Mouse (Mus musculus): Measurements from ENCODE around the gene Gpr3. TPM values are rescaled to one million over a fixed set of nuclear protein-coding genes. Genes with fewer than 3 reads are reported as not detected.

The Gpr3 gene
- polyA plus RNA-seq (2014; fragmentation: Nextera tagmentation; extraction: Ambion mirVana), result 0.19 and 0.50 TPM in 2 replicates

- DNase-seq (ENCODE audit: low spot score) (no peak), ATAC-seq (ENCODE audit: low FRiP score) (peak; percentile 74)
- Histone ChIP-seq H3K9ac (ENCODE audit: low read depth, low read length) (peak within 1 kb of the TSS; percentile 46), H3K27me3 (ENCODE audit: control insufficient read depth, insufficient read depth, low read length) (peaks cover 29% of the 10 kb centered on the region), H3K4me2 (replicated peaks; ENCODE audit: low read depth, low read length) (peak within 1 kb of the TSS; percentile 97), H3K9me3 (ENCODE audit: control insufficient read depth, low read length) (no peaks in the 10 kb centered on the region), H3K4me1 (replicated peaks; ENCODE audit: control insufficient read depth, insufficient read depth, low read length) (peaks cover 7% of the 10 kb centered on the region; the same call in 1 of the 2 replicates), H3K36me3 (ENCODE audit: control insufficient read depth, insufficient read depth, low read length) (no peaks in the 10 kb centered on the region), H3K4me3 (ENCODE audit: low read depth, low read length) (peak within 1 kb of the TSS; percentile 61), H3K27ac (ENCODE audit: low read depth, low read length) (no peak within 1 kb of the TSS)
- WGBS, result 2% methylated on average over 50 of the region's 52 CpGs
Measured at GRCm38 (mm10) chr4:133211751-133212561, at the start of gene Gpr3, which contains the start of gene Cd164l2. Gene Gpr3 (minus strand): TSS chr4:133212536. Gene Cd164l2 (plus strand): TSS chr4:133212131.

GRCm38 (mm10) chr4:133261641-133262374 is 49.5 kb upstream of the Gpr3 start:
- DNase-seq (ENCODE audit: low spot score), result no peak
- 45% methylated on average over 10 of the region's 10 CpGs for WGBS

GRCm38 (mm10) chr4:133257798-133258408 is 45.6 kb upstream of the Gpr3 start:
- Histone ChIP-seq H3K9me3 (ENCODE audit: control insufficient read depth, low read length) (no peaks in the 10 kb centered on the region), H3K4me2 (replicated peaks; ENCODE audit: low read depth, low read length) (no peak overlapping the region), H3K27me3 (ENCODE audit: control insufficient read depth, insufficient read depth, low read length) (peaks cover 15% of the 10 kb centered on the region), H3K9ac (ENCODE audit: low read depth, low read length) (no peak overlapping the region), H3K27ac (ENCODE audit: low read depth, low read length) (no peak overlapping the region), H3K36me3 (ENCODE audit: control insufficient read depth, insufficient read depth, low read length) (no peaks in the 10 kb centered on the region), H3K4me1 (replicated peaks; ENCODE audit: control insufficient read depth, insufficient read depth, low read length) (no peaks in the 10 kb centered on the region), H3K4me3 (ENCODE audit: low read depth, low read length) (no peak overlapping the region)
- WGBS, result 78% methylated on average over 12 of the region's 12 CpGs
- no peak for ATAC-seq (ENCODE audit: low FRiP score)
- DNase-seq (ENCODE audit: low spot score), result no peak

More at GRCm38 (mm10) chr4:133261641-133262374, 49.5 kb upstream of the Gpr3 start:
- H3K4me1 ChIP-seq (replicated peaks; ENCODE audit: control insufficient read depth, insufficient read depth, low read length), result no peaks in the 10 kb centered on the region
- H3K36me3 ChIP-seq (ENCODE audit: control insufficient read depth, insufficient read depth, low read length), result peaks cover 9% of the 10 kb centered on the region
- H3K4me2 ChIP-seq (replicated peaks; ENCODE audit: low read depth, low read length), result no peak overlapping the region
- H3K9me3 ChIP-seq (ENCODE audit: control insufficient read depth, low read length), result no peaks in the 10 kb centered on the region
- no peak for ATAC-seq (ENCODE audit: low FRiP score)
- peaks cover 4% of the 10 kb centered on the region; the same call in 1 of the 2 replicates for H3K27me3 ChIP-seq (ENCODE audit: control insufficient read depth, insufficient read depth, low read length)
- no peak overlapping the region for H3K9ac ChIP-seq (ENCODE audit: low read depth, low read length)
- no peak overlapping the region for H3K4me3 ChIP-seq (ENCODE audit: low read depth, low read length)
- H3K27ac ChIP-seq (ENCODE audit: low read depth, low read length), result no peak overlapping the region

- Histone ChIP-seq H3K27ac (ENCODE audit: low read depth, low read length) (no peak overlapping the region), H3K36me3 (ENCODE audit: control insufficient read depth, insufficient read depth, low read length) (no peaks in the 10 kb centered on the region), H3K9me3 (ENCODE audit: control insufficient read depth, low read length) (no peaks in the 10 kb centered on the region), H3K27me3 (ENCODE audit: control insufficient read depth, insufficient read depth, low read length) (peaks cover 19% of the 10 kb centered on the region), H3K4me2 (replicated peaks; ENCODE audit: low read depth, low read length) (no peak overlapping the region), H3K4me1 (replicated peaks; ENCODE audit: control insufficient read depth, insufficient read depth, low read length) (no peaks in the 10 kb centered on the region), H3K4me3 (ENCODE audit: low read depth, low read length) (no peak overlapping the region), H3K9ac (ENCODE audit: low read depth, low read length) (no peak overlapping the region)
- 27% methylated on average over 12 of the region's 12 CpGs for WGBS
- DNase-seq (ENCODE audit: low spot score) (no peak), ATAC-seq (ENCODE audit: low FRiP score) (no peak)
Measured at GRCm38 (mm10) chr4:133257230-133257629, 44.9 kb upstream of the Gpr3 start.

GRCm38 (mm10) chr4:133256820-133257219 is 44.5 kb upstream of the Gpr3 start:
- peaks cover 23% of the 10 kb centered on the region for H3K27me3 ChIP-seq (ENCODE audit: control insufficient read depth, insufficient read depth, low read length)
- no peaks in the 10 kb centered on the region for H3K9me3 ChIP-seq (ENCODE audit: control insufficient read depth, low read length)
- H3K4me3 ChIP-seq (ENCODE audit: low read depth, low read length), result no peak overlapping the region
- H3K9ac ChIP-seq (ENCODE audit: low read depth, low read length), result no peak overlapping the region
- no peak overlapping the region for H3K27ac ChIP-seq (ENCODE audit: low read depth, low read length)
- ATAC-seq (ENCODE audit: low FRiP score) (no peak), DNase-seq (ENCODE audit: low spot score) (no peak)
- no peak overlapping the region for H3K4me2 ChIP-seq (replicated peaks; ENCODE audit: low read depth, low read length)
- H3K4me1 ChIP-seq (replicated peaks; ENCODE audit: control insufficient read depth, insufficient read depth, low read length), result no peaks in the 10 kb centered on the region
- WGBS, result 24% methylated on average over 24 of the region's 24 CpGs
- no peaks in the 10 kb centered on the region for H3K36me3 ChIP-seq (ENCODE audit: control insufficient read depth, insufficient read depth, low read length)

GRCm38 (mm10) chr4:133255392-133255791 is 43.1 kb upstream of the Gpr3 start:
- Histone ChIP-seq H3K36me3 (ENCODE audit: control insufficient read depth, insufficient read depth, low read length) (no peaks in the 10 kb centered on the region), H3K9me3 (ENCODE audit: control insufficient read depth, low read length) (no peaks in the 10 kb centered on the region), H3K27me3 (ENCODE audit: control insufficient read depth, insufficient read depth, low read length) (peaks cover 37% of the 10 kb centered on the region), H3K9ac (ENCODE audit: low read depth, low read length) (no peak overlapping the region), H3K27ac (ENCODE audit: low read depth, low read length) (no peak overlapping the region), H3K4me1 (replicated peaks; ENCODE audit: control insufficient read depth, insufficient read depth, low read length) (peaks cover 7% of the 10 kb centered on the region; the same call in 1 of the 2 replicates), H3K4me2 (replicated peaks; ENCODE audit: low read depth, low read length) (no peak overlapping the region), H3K4me3 (ENCODE audit: low read depth, low read length) (no peak overlapping the region)
- no peak for ATAC-seq (ENCODE audit: low FRiP score)
- DNase-seq (ENCODE audit: low spot score), result no peak
- WGBS, result 63% methylated on average over 6 of the region's 6 CpGs

- WGBS, result 79% methylated on average over 12 of the region's 12 CpGs
- peaks cover 50% of the 10 kb centered on the region for H3K27me3 ChIP-seq (ENCODE audit: control insufficient read depth, insufficient read depth, low read length)
- H3K4me2 ChIP-seq (replicated peaks; ENCODE audit: low read depth, low read length), result no peak overlapping the region
- no peak overlapping the region for H3K27ac ChIP-seq (ENCODE audit: low read depth, low read length)
- no peaks in the 10 kb centered on the region for H3K36me3 ChIP-seq (ENCODE audit: control insufficient read depth, insufficient read depth, low read length)
- no peak for DNase-seq (ENCODE audit: low spot score)
- H3K4me3 ChIP-seq (ENCODE audit: low read depth, low read length), result no peak overlapping the region
- H3K9ac ChIP-seq (ENCODE audit: low read depth, low read length), result no peak overlapping the region
- no peak for ATAC-seq (ENCODE audit: low FRiP score)
- peaks cover 7% of the 10 kb centered on the region; the same call in 1 of the 2 replicates for H3K4me1 ChIP-seq (replicated peaks; ENCODE audit: control insufficient read depth, insufficient read depth, low read length)
- H3K9me3 ChIP-seq (ENCODE audit: control insufficient read depth, low read length), result no peaks in the 10 kb centered on the region
Measured at GRCm38 (mm10) chr4:133253412-133253811, 41.1 kb upstream of the Gpr3 start.

GRCm38 (mm10) chr4:133252089-133252488 is 39.8 kb upstream of the Gpr3 start:
- no peak overlapping the region for H3K9ac ChIP-seq (ENCODE audit: low read depth, low read length)
- H3K27ac ChIP-seq (ENCODE audit: low read depth, low read length), result no peak overlapping the region
- no peak overlapping the region for H3K4me3 ChIP-seq (ENCODE audit: low read depth, low read length)
- H3K36me3 ChIP-seq (ENCODE audit: control insufficient read depth, insufficient read depth, low read length), result no peaks in the 10 kb centered on the region
- H3K9me3 ChIP-seq (ENCODE audit: control insufficient read depth, low read length), result no peaks in the 10 kb centered on the region
- no peak for DNase-seq (ENCODE audit: low spot score)
- 37% methylated on average over 4 of the region's 4 CpGs for WGBS
- no peak for ATAC-seq (ENCODE audit: low FRiP score)
- no peak overlapping the region for H3K4me2 ChIP-seq (replicated peaks; ENCODE audit: low read depth, low read length)
- H3K27me3 ChIP-seq (ENCODE audit: control insufficient read depth, insufficient read depth, low read length), result peaks cover 55% of the 10 kb centered on the region
- peaks cover 7% of the 10 kb centered on the region; the same call in 1 of the 2 replicates for H3K4me1 ChIP-seq (replicated peaks; ENCODE audit: control insufficient read depth, insufficient read depth, low read length)

All from hindbrain, embryonic 11.5 days (tissue).